Mouse (Mus musculus) brain, embryonic 14.5 days (tissue): Measurements from ENCODE around the gene Spaca9.

ENCODE experiments used
- CTCF ChIP-seq: fragments of 200-500 bp; IDR thresholded peaks from 2 replicates; pipeline ENCODE4 v1.5.1; 2012; ENCODE audit warnings: inconsistent platforms, mild to moderate bottlenecking, moderate library complexity, borderline replicate concordance; ENCODE audit not compliant: insufficient read depth, insufficient read length; ENCODE audit errors: extremely low read depth
- POLR2A ChIP-seq: fragments of 200-500 bp; IDR thresholded peaks from 2 replicates; pipeline ENCODE4 v1.6.1; 2012; ENCODE audit warnings: mild to moderate bottlenecking, inconsistent platforms, borderline replicate concordance; ENCODE audit not compliant: poor library complexity, insufficient read depth, insufficient read length, severe bottlenecking; ENCODE audit errors: extremely low read depth

DNA sequence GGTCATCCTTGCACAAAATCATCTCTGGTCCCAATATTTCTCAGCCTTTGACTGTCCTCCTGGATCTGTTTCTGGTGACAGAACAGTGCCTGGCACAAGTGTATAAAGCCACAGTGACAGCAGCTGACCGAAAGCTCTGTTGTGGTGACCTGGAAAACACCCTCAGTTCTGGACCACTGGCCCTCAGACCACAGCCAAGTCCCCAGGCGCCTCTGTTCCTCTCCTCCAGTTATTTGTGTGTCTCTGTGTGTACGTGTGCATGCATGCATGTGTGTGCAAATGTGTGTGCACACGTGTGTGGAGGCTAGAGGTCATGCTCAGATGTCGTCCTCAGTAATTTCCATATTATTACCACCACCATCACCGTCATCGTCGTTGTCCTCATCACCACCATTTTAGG, 22.9 kb upstream of the Spaca9 start:
- no peak for TF ChIP-seq POLR2A
- TF ChIP-seq CTCF, result no peak
